Mouse (Mus musculus): Measurements from ENCODE around the gene Bag5. TPM values are rescaled to one million over a fixed set of nuclear protein-coding genes. Genes with fewer than 3 reads are reported as not detected.
A peak's percentile ranks its signal among the peaks of the same experiment; 100 is the strongest.

Bag5 gene
- total and polyA plus RNA-seq, 2 experiments, result 6.7 to 9.5 TPM

GRCm38 (mm10) chr12:111671431-111671902 is 41.6 kb downstream of the Bag5 start:
- Histone ChIP-seq H3K4me3 (ENCODE audit: insufficient read depth, low read depth, low read length) (peak overlapping the region; percentile 66), H3K4me1 (ENCODE audit: control insufficient read depth, insufficient read depth, low read length) (peaks cover 12% of the 10 kb centered on the region), H3K9ac (ENCODE audit: low read depth, low read length) (peak overlapping the region; percentile 62), H3K36me3 (ENCODE audit: control insufficient read depth, insufficient read depth, low read length) (no peaks in the 10 kb centered on the region), H3K27ac (replicated peaks; ENCODE audit: insufficient read depth, low read depth, low read length) (no peak overlapping the region), H3K79me2 (ENCODE audit: control insufficient read depth, insufficient read depth, low read length) (no peaks in the 10 kb centered on the region), H3K27me3 (ENCODE audit: control insufficient read depth, insufficient read depth, low read length) (peaks cover 16% of the 10 kb centered on the region)
- no peak for TF ChIP-seq POLR2A (IDR thresholded peaks at IDR 0.05; ENCODE audit: extremely low read depth, insufficient read depth, low read length)
- no peak for TF ChIP-seq CTCF (IDR thresholded peaks at IDR 0.05; ENCODE audit: low read depth, low read length)
- no peak for DNase-seq (ENCODE audit: extremely low read depth, low read depth, low spot score)
- WGBS, result 2% methylated on average over 34 of the region's 34 CpGs

GRCm38 (mm10) chr12:111670976-111671375 is 42.1 kb downstream of the Bag5 start:
- Histone ChIP-seq H3K36me3 (ENCODE audit: control insufficient read depth, insufficient read depth, low read length) (no peaks in the 10 kb centered on the region), H3K27me3 (ENCODE audit: control insufficient read depth, insufficient read depth, low read length) (peaks cover 16% of the 10 kb centered on the region), H3K27ac (replicated peaks; ENCODE audit: insufficient read depth, low read depth, low read length) (no peak overlapping the region), H3K79me2 (ENCODE audit: control insufficient read depth, insufficient read depth, low read length) (no peaks in the 10 kb centered on the region), H3K4me3 (ENCODE audit: insufficient read depth, low read depth, low read length) (peak overlapping the region; percentile 66; the same call in 1 of the 2 replicates), H3K4me1 (ENCODE audit: control insufficient read depth, insufficient read depth, low read length) (peaks cover 12% of the 10 kb centered on the region), H3K9ac (ENCODE audit: low read depth, low read length) (peak overlapping the region; percentile 62)
- 5% methylated on average over 33 of the region's 35 CpGs for WGBS
- no peak for DNase-seq (ENCODE audit: extremely low read depth, low read depth, low spot score)
- no peak for TF ChIP-seq POLR2A (IDR thresholded peaks at IDR 0.05; ENCODE audit: extremely low read depth, insufficient read depth, low read length)
- TF ChIP-seq CTCF (IDR thresholded peaks at IDR 0.05; ENCODE audit: low read depth, low read length), result no peak

GRCm38 (mm10) chr12:111670371-111670971 is 42.6 kb downstream of the Bag5 start:
- no peak overlapping the region for H3K27ac ChIP-seq (replicated peaks; ENCODE audit: insufficient read depth, low read depth, low read length)
- H3K4me3 ChIP-seq (ENCODE audit: insufficient read depth, low read depth, low read length), result peak overlapping the region; percentile 66; the same call in 1 of the 2 replicates
- DNase-seq (ENCODE audit: extremely low read depth, low read depth, low spot score), result no peak
- H3K79me2 ChIP-seq (ENCODE audit: control insufficient read depth, insufficient read depth, low read length), result no peaks in the 10 kb centered on the region
- peaks cover 16% of the 10 kb centered on the region for H3K27me3 ChIP-seq (ENCODE audit: control insufficient read depth, insufficient read depth, low read length)
- peaks cover 12% of the 10 kb centered on the region for H3K4me1 ChIP-seq (ENCODE audit: control insufficient read depth, insufficient read depth, low read length)
- no peaks in the 10 kb centered on the region for H3K36me3 ChIP-seq (ENCODE audit: control insufficient read depth, insufficient read depth, low read length)
- WGBS, result 39% methylated on average over 29 of the region's 29 CpGs
- H3K9ac ChIP-seq (ENCODE audit: low read depth, low read length), result no peak overlapping the region
- TF ChIP-seq CTCF (IDR thresholded peaks at IDR 0.05; ENCODE audit: low read depth, low read length) (no peak), POLR2A (IDR thresholded peaks at IDR 0.05; ENCODE audit: extremely low read depth, insufficient read depth, low read length) (no peak)

- TF ChIP-seq CTCF (IDR thresholded peaks at IDR 0.05; ENCODE audit: low read depth, low read length) (no peak), POLR2A (IDR thresholded peaks at IDR 0.05; ENCODE audit: extremely low read depth, insufficient read depth, low read length) (no peak)
- Histone ChIP-seq H3K4me1 (ENCODE audit: control insufficient read depth, insufficient read depth, low read length) (peaks cover 12% of the 10 kb centered on the region), H3K4me3 (ENCODE audit: insufficient read depth, low read depth, low read length) (no peak overlapping the region), H3K9ac (ENCODE audit: low read depth, low read length) (no peak overlapping the region), H3K36me3 (ENCODE audit: control insufficient read depth, insufficient read depth, low read length) (no peaks in the 10 kb centered on the region), H3K27me3 (ENCODE audit: control insufficient read depth, insufficient read depth, low read length) (peaks cover 16% of the 10 kb centered on the region), H3K79me2 (ENCODE audit: control insufficient read depth, insufficient read depth, low read length) (no peaks in the 10 kb centered on the region), H3K27ac (replicated peaks; ENCODE audit: insufficient read depth, low read depth, low read length) (no peak overlapping the region)
- 69% methylated on average over 8 of the region's 8 CpGs for WGBS
- DNase-seq (ENCODE audit: extremely low read depth, low read depth, low spot score), result no peak
Observed at GRCm38 (mm10) chr12:111669961-111670360, 43.1 kb downstream of the Bag5 start.

GRCm38 (mm10) chr12:111669000-111669788 is 43.9 kb downstream of the Bag5 start:
- DNase-seq (ENCODE audit: extremely low read depth, low read depth, low spot score), result peak; percentile 68
- WGBS, result 23% methylated on average over 23 of the region's 23 CpGs

More at GRCm38 (mm10) chr12:111669000-111669788, 43.9 kb downstream of the Bag5 start:
- Histone ChIP-seq H3K79me2 (ENCODE audit: control insufficient read depth, insufficient read depth, low read length) (no peaks in the 10 kb centered on the region), H3K9ac (ENCODE audit: low read depth, low read length) (0 out of 2 replicates have a peak overlapping the region, but pooled peaks have one; percentile 9), H3K27ac (replicated peaks; ENCODE audit: insufficient read depth, low read depth, low read length) (peak overlapping the region; percentile 64), H3K4me1 (ENCODE audit: control insufficient read depth, insufficient read depth, low read length) (peaks cover 12% of the 10 kb centered on the region), H3K27me3 (ENCODE audit: control insufficient read depth, insufficient read depth, low read length) (peaks cover 16% of the 10 kb centered on the region), H3K36me3 (ENCODE audit: control insufficient read depth, insufficient read depth, low read length) (no peaks in the 10 kb centered on the region), H3K4me3 (ENCODE audit: insufficient read depth, low read depth, low read length) (peak overlapping the region; percentile 5; the same call in 1 of the 2 replicates)
- TF ChIP-seq CTCF (IDR thresholded peaks at IDR 0.05; ENCODE audit: low read depth, low read length) (peak; percentile 39), POLR2A (IDR thresholded peaks at IDR 0.05; ENCODE audit: extremely low read depth, insufficient read depth, low read length) (no peak)
